In genomic region chr9:65696337-65696736, GRCm38 (mm10) we compare ENCODE assay signal across 10 mouse cellular contexts. TPM values are rescaled to one million over a fixed set of nuclear protein-coding genes. Genes with fewer than 3 reads are reported as not detected.
DNase-seq lines count a peak whose midpoint lies in the region; ATAC-seq lines count a peak whose summit lies in the region.
"Had no signal": no experiment of that assay in that cellular context is flagged by ENCODE, and none has a peak within 500 bp of the region (broad histone marks: within the 10 kb centered on the region; RNA-seq: fewer than 3 reads in every experiment).

No protein-coding gene starts in this region.

- no peak overlapping the region for H3K9ac ChIP-seq in forebrain, embryonic 14.5 days (ENCODE audit: low read length)
- H3K9ac ChIP-seq in lung, embryonic 15.5 days: no peak overlapping the region
- 0 out of 2 replicates have a peak overlapping the region, but pooled peaks have one; percentile 6 for H3K9ac ChIP-seq in heart, embryonic 13.5 days
- H3K9ac ChIP-seq in midbrain, embryonic 16.5 days (ENCODE audit: low read depth, low read length): no peak overlapping the region

- H3K4me2 ChIP-seq in forebrain, embryonic 14.5 days (ENCODE audit: low read length): no peak overlapping the region
- no peak overlapping the region for H3K4me2 ChIP-seq in lung, embryonic 15.5 days
- H3K4me2 ChIP-seq in heart, embryonic 13.5 days: no peak overlapping the region
- H3K4me2 ChIP-seq in midbrain, embryonic 16.5 days (ENCODE audit: low read length): no peak overlapping the region

- H3K4me3 ChIP-seq in forebrain, embryonic 14.5 days (ENCODE audit: low read depth, low read length): no peak overlapping the region
- no peak overlapping the region for H3K4me3 ChIP-seq in forebrain, embryonic 10.5 days
- H3K4me3 ChIP-seq in lung, embryonic 15.5 days: no peak overlapping the region
- no peak overlapping the region for H3K4me3 ChIP-seq in heart, embryonic 13.5 days
- H3K4me3 ChIP-seq in midbrain, embryonic 16.5 days (ENCODE audit: low read depth, low read length): no peak overlapping the region
- H3K4me3 ChIP-seq: erythroblast, embryonic 14.5 days; megakaryocyte, embryonic 14.5 days had no signal

- H3K27me3 ChIP-seq in forebrain, embryonic 14.5 days (replicated peaks; ENCODE audit: control insufficient read depth, insufficient read depth, low read length): no peaks in the 10 kb centered on the region
- no peaks in the 10 kb centered on the region for H3K27me3 ChIP-seq in forebrain, embryonic 10.5 days (ENCODE audit: poor library complexity, severe bottlenecking)
- H3K27me3 ChIP-seq in lung, embryonic 15.5 days: no peaks in the 10 kb centered on the region
- H3K27me3 ChIP-seq in heart, embryonic 13.5 days (replicated peaks): no peaks in the 10 kb centered on the region
- H3K27me3 ChIP-seq in midbrain, embryonic 16.5 days (ENCODE audit: control insufficient read depth, insufficient read depth, low read depth, low read length): no peaks in the 10 kb centered on the region
- H3K27me3 ChIP-seq: megakaryocyte, embryonic 14.5 days had no signal

- H3K27ac ChIP-seq in forebrain, embryonic 14.5 days (ENCODE audit: low read depth, low read length): no peak overlapping the region
- H3K27ac ChIP-seq in forebrain, embryonic 10.5 days: no peak overlapping the region
- H3K27ac ChIP-seq in lung, embryonic 15.5 days: peak overlapping the region; percentile 66
- peak overlapping the region; percentile 67 for H3K27ac ChIP-seq in heart, embryonic 13.5 days (replicated peaks)
- H3K27ac ChIP-seq in midbrain, embryonic 16.5 days (ENCODE audit: low read length): peak overlapping the region; percentile 43; the same call in 1 of the 2 replicates

- peaks cover 91% of the 10 kb centered on the region for H3K36me3 ChIP-seq in forebrain, embryonic 14.5 days (ENCODE audit: control insufficient read depth, insufficient read depth, low read length)
- peaks cover 97% of the 10 kb centered on the region for H3K36me3 ChIP-seq in forebrain, embryonic 10.5 days (replicated peaks)
- H3K36me3 ChIP-seq in lung, embryonic 15.5 days: peaks cover 67% of the 10 kb centered on the region
- peaks cover 97% of the 10 kb centered on the region for H3K36me3 ChIP-seq in heart, embryonic 13.5 days
- peaks cover 15% of the 10 kb centered on the region for H3K36me3 ChIP-seq in midbrain, embryonic 16.5 days (ENCODE audit: control insufficient read depth, insufficient read depth, low read length)

- peaks cover 5% of the 10 kb centered on the region for H3K4me1 ChIP-seq in forebrain, embryonic 14.5 days (ENCODE audit: control insufficient read depth, insufficient read depth, low read length)
- H3K4me1 ChIP-seq in forebrain, embryonic 10.5 days: peaks cover 29% of the 10 kb centered on the region
- H3K4me1 ChIP-seq in lung, embryonic 15.5 days: peaks cover 19% of the 10 kb centered on the region
- H3K4me1 ChIP-seq in heart, embryonic 13.5 days: peaks cover 42% of the 10 kb centered on the region
- H3K4me1 ChIP-seq in midbrain, embryonic 16.5 days (ENCODE audit: control insufficient read depth, insufficient read depth, low read length): peaks cover 12% of the 10 kb centered on the region

- H3K9me3 ChIP-seq in forebrain, embryonic 14.5 days (replicated peaks; ENCODE audit: control insufficient read depth, low read length): no peaks in the 10 kb centered on the region
- H3K9me3 ChIP-seq in forebrain, embryonic 10.5 days: no peaks in the 10 kb centered on the region
- no peaks in the 10 kb centered on the region for H3K9me3 ChIP-seq in lung, embryonic 15.5 days
- no peaks in the 10 kb centered on the region for H3K9me3 ChIP-seq in heart, embryonic 13.5 days
- no peaks in the 10 kb centered on the region for H3K9me3 ChIP-seq in midbrain, embryonic 16.5 days (replicated peaks; ENCODE audit: control insufficient read depth, low read length, poor library complexity, severe bottlenecking)
- H3K9me3 ChIP-seq: megakaryocyte, embryonic 14.5 days had no signal

- DNase-seq in forebrain, embryonic 14.5 days (ENCODE audit: low spot score): peak; percentile 47
- no peak for DNase-seq in forebrain, embryonic 10.5 days (ENCODE audit: extremely low spot score, low spot score)
- no peak for DNase-seq in lung, postnatal 14 days
- no peak for DNase-seq in gastrocnemius, postnatal 25 days

- no peak for ATAC-seq in forebrain, embryonic 14.5 days
- no peak for ATAC-seq in lung, embryonic 15.5 days (ENCODE audit: borderline replicate concordance, extremely low read depth, low FRiP score, low TSS enrichment)
- no peak for ATAC-seq in heart, embryonic 13.5 days (ENCODE audit: extremely low read depth, insufficient number of reproducible peaks, low FRiP score, low TSS enrichment)
- no peak for ATAC-seq in midbrain, embryonic 16.5 days
- no peak for ATAC-seq in inflammation-experienced regulatory T-cells, adult 6 months

RNA-seq across cellular contexts. Expression of gene Oaz2, which starts 28.5 kb away (rescaled TPM):
- 206 and 233 TPM in 2 replicates for polyA plus RNA-seq in forebrain, embryonic 14.5 days (2014; fragmentation: Nextera tagmentation; extraction: Ambion mirVana)
- polyA plus RNA-seq in forebrain, embryonic 10.5 days (2016; fragmentation: Nextera tagmentation; extraction: Ambion mirVana): 204 and 217 TPM in 2 replicates
- polyA plus RNA-seq in lung, embryonic 15.5 days (2015; fragmentation: Nextera tagmentation; extraction: Ambion mirVana): 396 and 422 TPM in 2 replicates
- polyA plus RNA-seq in heart, embryonic 13.5 days (2015; fragmentation: Nextera tagmentation; extraction: Ambion mirVana): 249 and 267 TPM in 2 replicates
- 384 and 407 TPM in 2 replicates for polyA plus RNA-seq in midbrain, embryonic 16.5 days (2015; fragmentation: Nextera tagmentation; extraction: Ambion mirVana)
- polyA plus RNA-seq in inflammation-experienced regulatory T-cells, adult 6 months (2017; shearing (Covaris generic)): 10 to 100 TPM; 26.3 to 30.5 (median 26.9) TPM
- 100 to 1,000 TPM; 231 to 232 TPM for total RNA-seq in gastrocnemius, postnatal 25 days (2021)

Comparison
In these comparisons a context has a peak if more than half of its experiments do, and no peak if none do; other contexts are left out.
1. H3K27ac ChIP-seq: peak in lung, embryonic 15.5 days (single experiment), heart, embryonic 13.5 days (single experiment) and midbrain, embryonic 16.5 days (single experiment); none in forebrain, embryonic 14.5 days (single experiment) and forebrain, embryonic 10.5 days (single experiment).